Mouse (Mus musculus): ENCODE measurements around the gene Nt5dc1.

DNA sequence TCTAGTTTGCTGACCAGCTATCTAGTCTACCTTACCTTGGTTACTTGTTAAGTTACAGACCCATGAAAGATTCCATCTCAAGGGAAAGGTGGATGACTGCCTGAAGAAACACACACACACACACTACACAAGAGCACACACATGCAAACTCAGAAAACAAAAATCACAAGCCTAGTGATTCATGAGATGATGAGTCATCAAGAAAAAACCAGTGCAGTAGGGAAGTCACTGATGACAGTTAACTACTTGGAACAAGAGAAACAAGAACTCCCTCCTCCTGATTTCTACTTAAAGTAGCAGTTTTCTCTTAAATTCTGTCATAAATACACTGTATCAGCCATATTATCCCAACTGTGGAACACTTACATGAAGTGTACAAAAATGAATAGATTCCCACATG lies 111.3 kb downstream of the Nt5dc1 start:
- TF ChIP-seq USF1 (IDR thresholded peaks at IDR 0.05; ENCODE audit: low read depth): no peak
- no peak for TF ChIP-seq POLR2AphosphoS2 (IDR thresholded peaks at IDR 0.05; ENCODE audit: insufficient read length, low read depth)
- no peak for TF ChIP-seq POLR2A (IDR thresholded peaks at IDR 0.05; ENCODE audit: insufficient read length, low read depth)
- TF ChIP-seq TCF12 (IDR thresholded peaks at IDR 0.05; ENCODE audit: insufficient read depth, poor library complexity, severe bottlenecking): no peak
- TF ChIP-seq E2F4 (IDR thresholded peaks at IDR 0.05; ENCODE audit: insufficient read depth): no peak
